Mouse (Mus musculus) c-Kit-negative CD71-positive TER-119-positive erythroid progenitor cells, embryonic 14.5 days (primary cell): ENCODE measurements at regions not wholly inside any gene's neighbourhood (a gene's known extent, or its start where the extent isn't known, plus 50 kb on each side); places are given as distances from the start of the nearest gene placed in this dataset.

ENCODE experiments used
- DNase-seq: peaks from one replicate; pipeline ENCODE4 v3.0.0-alpha.2; 2013; ENCODE audit warnings: low read depth, low spot score

DNA sequence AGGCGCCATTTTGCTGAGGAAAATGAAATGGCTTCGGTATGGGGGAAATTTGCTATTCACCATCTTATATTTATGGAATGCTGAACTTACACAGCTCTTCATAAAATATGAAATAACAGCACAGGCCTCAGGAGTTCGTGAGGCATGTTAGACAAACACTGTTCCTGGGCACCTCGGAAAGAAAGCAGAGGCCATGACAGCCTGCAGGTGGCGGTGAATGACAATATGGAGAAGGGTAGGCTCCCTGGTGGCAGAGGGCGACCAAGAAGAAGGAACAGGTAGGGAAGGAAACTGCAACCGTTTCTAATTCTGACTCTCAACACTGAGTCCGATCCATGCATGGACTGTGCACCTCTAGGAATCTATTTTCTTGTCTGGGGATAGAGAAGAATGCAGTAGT lies 553.6 kb upstream of the Tmpo start:
- no peak for DNase-seq

DNA sequence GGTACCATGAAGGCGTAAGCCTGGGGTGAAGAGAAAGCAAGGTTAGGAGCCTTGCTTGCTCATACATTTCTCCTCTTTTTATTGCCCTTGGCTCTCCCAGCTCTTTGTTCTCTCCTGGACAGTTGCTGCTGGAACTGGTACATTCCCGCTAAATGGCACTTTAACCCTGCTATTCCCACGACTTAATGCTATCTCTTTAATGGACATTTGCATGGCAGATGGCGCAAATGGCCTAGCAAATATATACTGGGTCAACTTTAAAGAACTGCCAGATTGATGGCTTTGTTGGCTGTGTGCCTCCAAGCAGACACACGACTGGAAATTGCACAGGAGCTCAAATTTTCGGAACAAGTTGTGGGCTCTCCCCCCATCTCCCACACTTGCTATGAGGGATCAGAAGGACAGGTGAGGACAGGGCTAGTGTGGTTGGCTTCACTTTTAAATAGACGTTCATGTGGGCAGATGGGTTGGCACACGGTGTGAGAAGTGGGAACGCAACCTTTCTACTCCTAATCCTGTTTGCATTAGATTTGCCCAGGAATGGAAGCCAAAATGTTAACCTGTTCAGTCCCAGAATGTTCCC lies 551.0 kb upstream of the Tmpo start:
- no peak for DNase-seq

DNA sequence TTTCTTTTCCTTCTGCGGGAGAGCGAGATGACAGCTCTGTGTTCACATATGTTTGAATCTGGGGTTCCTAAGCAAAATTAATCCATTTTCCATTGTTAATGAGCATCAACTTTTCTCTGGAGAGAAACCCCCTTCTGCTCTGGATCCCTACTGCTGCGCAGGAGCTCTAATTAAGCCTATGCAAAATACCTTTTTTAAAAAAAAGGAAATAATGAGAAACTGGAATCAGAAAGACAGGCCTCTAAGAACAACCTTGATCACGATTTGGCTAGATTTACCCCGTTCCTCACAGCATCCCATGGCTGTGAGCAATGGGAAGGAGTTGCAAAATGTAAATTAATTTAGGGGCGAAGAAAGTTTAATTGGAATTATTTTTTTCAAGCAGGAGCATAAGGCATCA lies 548.9 kb upstream of the Tmpo start:
- no peak for DNase-seq

DNA sequence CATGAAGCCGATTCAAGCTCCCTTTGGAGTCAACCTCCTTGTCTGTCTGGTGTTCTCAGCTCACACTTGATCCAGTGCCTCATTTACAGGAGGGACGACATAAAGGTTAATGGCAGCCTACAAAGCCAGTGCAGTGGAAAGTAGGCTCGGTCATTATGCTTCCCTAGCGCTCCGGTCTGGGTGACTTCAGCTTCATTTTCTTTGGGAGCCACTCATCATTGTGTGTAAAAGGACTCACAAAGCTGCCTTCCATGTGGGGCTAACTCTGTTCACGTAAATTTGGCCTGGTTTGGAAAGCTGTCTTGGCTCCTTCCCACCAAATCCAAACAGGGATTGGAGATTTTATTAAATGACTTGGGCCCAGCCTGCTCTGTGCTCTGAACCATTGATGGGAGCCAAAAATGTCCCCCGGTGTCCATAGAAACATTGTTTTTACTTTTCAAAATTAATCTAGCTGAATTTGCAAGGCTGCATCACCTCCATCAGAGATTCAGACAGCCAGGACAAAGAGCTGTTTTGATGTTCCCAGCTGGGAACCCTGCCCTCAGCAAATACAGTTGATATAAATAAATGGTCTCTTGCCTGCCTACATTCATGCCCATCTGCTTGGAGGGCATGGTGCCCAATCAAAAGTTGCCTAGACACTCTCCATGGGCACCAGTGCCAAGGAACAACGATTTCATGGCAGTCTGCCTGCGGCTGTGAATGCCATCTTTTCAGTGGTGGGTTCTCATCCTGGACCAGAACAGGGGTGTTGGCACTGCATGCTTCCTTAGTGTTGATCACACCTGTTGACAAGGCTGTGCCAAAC lies 538.7 kb upstream of the Tmpo start:
- no peak for DNase-seq

DNA sequence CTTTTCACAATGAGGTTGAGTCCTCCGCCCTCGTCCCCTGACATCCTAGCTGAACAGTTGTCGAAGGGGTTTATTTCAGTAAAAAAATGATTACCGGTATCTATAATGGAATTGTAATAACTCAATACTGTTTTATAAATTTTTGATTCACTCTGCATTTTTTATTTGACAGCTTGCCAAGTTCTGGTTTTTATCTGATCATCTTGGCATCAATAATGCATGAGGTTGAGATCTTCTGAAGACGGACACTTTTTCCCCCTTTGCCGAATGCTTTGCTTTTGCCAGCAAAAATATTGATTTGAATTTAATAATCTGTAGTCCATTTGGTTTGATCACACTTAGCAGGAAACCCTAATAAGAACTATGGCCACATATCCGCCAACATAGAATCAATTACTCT lies 535.5 kb upstream of the Tmpo start:
- DNase-seq = no peak

DNA sequence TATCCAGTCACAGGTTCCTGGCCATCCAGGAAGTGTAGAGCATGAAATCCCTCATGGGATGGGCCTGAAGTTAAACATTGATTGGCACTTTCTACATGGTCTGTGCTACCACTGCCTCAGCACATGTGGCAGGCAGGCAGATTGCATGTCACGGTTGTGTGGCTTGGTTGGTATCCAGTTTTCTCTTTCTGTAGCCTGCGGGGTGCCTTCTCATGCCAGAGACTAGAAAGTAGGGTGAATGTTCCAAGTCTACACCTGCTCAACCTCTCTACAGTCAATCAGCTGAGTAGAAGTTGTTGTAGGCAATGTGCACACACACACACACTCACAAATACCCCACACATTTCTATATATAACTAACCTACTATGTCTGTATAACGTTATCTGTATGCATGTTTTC lies 533.5 kb upstream of the Tmpo start:
- DNase-seq = no peak

DNA sequence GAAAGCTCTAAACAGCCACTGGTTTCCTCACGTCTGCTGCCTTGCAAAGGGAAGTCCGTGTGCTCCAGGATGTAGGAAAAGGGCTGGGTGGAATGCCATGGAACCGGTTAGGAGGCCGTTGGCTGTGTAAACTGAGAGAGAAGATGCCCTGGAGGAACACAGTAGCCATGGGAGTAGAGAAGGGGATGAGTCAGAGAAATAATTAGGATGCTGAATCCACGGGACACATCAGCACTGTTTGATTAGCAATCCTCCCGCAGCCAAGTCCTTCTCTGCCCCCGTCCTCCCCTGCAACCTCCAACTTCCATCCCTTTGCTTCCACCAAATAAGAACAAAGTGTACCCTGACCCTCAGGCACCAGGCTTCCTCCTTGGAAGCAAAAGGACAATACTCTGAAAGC lies 532.4 kb upstream of the Tmpo start:
- no peak for DNase-seq

DNA sequence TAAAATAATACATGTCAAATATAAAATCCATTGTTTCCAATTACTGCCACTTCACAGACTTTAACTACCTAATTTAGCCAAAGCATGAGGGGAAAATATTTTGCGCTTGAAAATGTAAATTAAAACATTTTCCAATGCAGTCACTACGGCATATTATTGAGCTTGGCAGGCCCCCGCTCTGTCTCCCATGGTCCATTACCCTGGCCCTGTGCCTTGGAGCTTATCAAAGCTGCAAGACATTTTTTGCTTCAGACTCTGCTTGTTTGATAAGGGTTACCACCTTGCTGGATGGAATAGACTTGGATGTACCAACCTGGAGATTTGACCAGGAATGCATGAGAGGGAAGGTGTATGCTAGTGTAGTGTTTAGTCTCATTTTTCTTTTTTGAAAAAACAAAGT lies 525.7 kb upstream of the Tmpo start:
- no peak for DNase-seq

DNA sequence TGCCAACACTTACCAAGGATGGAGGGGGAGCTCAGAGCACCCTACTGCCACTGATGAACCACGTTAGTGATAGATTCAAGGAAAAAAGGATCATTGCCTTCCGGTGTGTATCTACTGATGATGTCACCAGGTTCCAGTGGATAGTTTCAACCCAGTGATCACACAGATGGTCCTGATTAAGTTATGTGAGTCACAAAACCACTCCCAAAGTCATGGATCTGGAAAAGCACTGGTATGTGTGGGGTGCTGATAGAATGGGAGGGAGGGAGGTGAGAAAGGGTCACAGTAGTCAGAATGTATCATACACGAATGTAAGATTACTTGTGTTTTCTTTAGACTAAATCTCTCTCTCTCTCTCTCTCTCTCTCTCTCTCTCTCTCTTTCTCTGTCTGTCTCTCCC lies 523.6 kb upstream of the Tmpo start:
- no peak for DNase-seq

DNA sequence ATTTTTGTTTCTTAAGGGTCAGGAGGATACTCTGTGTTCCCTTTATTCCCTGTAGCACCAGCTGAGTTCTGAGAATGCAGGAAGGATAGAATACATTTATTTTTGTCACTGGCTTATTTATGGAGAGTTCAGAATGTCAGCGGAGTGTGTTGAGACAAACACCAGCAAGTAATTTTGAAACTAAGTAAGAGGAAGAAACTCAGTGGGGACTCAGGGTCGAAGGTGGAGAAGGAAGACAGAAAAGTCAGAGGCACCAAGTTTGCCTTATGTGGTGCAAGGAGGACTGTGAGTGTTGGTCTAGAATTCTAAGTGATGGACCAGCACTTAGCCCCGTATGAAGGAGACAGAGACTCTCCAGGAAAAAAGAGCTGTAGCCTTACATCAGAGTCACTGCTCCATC lies 520.7 kb upstream of the Tmpo start:
- no peak for DNase-seq

DNA sequence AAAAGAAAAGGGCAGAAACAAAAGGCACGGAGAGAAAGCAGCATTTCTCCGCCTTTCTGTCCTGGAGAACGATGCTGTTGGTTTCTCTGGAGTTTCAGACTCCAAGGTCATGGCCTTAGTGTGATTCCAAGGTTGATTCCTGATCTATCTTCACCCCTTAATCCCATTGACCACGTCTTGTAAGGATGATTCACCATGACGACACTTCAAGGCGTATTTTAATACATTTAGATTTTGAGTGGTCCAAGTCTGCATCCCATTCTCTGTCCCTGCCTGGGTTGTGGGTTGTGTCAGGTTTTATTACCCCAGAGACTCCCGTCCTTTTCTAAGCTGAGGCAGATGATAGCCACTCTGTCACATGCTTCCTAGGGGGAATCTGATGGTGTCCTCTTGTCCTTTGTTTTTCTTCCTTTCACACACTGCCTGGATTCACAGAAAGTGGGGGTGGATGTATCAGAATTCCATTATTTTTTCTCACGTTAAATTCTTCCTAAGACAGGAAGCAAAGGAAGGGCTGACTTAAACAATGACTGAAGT lies 505.0 kb upstream of the Tmpo start:
- no peak for DNase-seq

DNA sequence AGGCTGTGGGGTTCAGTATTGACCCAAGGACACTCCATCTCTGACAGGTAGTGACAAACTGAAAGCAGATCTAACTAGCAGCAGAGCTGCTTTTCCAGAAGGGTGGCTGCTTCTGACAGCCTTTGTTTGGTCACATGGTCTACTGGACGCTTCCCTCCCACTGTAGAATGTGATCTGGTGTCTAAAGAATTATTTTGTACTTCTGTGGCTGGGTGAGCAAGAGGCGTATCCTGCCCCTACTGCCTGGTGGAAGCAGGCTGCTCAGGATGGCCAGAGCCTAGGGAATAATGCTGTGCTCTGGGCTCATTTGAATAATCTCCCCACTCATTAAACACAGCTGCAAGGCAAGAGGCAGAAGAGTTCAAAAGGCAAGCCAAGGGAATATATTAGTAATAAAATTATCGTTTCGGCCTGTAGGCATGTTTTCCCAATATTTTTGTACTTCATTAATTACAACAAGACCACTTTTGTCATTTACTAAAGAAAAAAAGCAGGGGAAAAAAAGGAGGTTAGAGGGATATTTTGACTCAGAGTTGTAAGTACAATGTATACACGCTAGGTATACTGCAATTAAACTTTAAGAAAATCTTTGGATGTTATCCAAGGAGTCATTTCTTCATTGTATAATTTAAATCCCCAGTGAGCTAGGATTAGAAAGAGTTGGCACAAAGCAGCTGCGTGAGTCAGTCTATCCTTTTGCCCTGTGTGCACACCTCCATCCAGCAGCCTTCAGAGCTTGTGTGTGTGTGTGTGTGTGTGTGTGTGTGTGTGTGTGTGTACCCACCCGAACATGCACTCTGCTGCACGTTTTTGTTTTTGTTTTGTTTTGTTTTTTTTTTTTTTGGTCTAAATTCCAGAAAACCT lies 504.3 kb upstream of the Tmpo start:
- no peak for DNase-seq

DNA sequence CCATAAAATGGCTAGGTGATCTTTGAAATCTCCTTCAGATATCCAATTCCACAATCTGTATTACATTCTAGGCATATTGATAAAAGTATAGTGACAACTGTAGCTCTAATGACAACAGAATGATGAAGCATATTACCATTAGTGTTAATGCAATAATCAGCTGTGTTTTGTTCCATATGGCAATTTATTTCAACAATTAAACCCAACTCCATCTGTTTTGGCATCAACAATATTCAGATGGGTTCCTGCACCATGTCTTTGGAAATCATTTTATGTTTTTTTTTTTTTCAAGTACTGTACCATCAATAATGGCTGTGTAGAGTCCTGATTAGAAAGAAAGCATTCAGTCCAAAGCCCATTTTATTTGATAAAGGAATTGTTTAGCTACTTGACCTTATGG lies 498.5 kb upstream of the Tmpo start:
- DNase-seq = no peak

DNA sequence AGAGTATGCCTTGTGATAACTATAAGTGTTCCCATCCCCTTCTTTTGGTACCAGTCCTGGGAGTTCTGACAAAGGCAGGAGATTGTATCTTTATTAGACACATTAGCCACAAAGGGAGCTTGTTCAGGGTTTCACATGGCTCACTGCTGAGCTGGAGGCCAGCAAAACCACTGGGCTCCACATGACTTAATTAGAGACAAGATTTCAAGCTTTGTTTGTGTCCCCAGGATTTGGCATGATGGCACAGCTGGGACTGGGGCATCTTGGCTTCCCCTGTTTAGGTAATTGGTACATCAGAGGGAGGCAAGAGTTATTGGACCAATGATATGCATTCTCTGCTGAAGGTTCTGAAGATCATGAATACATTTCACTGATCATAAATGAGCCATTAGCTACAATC lies 456.8 kb upstream of the Tmpo start:
- no peak for DNase-seq

DNA sequence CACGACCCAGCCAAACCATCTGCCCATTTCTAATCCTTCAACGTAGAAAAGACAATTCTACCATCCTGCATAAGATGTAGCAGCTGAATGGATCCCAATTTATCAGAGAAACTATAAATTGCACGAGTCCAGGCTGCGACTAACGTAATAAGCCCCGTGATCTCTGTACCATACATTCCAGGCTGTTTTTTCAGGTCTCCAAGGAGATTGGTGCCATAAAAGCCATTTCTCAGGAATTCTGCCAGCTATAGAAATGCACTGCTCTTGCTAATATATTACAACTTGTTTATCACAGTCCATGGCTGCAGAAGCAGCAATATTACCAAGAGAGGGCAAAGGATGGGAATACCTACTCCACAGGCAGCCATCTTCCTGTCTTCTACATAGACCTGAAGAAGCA lies 447.6 kb upstream of the Tmpo start:
- DNase-seq = no peak

DNA sequence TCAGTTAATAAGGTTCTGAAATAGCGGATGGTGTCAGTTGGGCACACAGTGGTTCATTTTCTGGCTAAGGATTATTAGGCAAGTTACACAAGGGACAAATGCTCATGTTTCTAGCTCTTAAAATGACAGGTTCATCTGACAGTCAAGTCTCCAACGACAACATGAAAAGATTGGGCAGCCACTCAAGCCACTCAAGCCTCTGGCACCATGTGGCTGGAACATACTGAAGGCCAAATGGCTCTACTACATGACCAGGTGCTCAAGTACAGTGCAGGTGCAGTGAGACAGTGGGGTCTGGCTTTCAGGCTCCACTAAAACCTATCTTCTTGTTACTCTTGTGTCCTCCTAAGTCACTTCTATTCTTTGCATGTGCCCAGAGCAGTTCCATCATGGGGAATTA lies 441.2 kb upstream of the Tmpo start:
- DNase-seq = no peak

DNA sequence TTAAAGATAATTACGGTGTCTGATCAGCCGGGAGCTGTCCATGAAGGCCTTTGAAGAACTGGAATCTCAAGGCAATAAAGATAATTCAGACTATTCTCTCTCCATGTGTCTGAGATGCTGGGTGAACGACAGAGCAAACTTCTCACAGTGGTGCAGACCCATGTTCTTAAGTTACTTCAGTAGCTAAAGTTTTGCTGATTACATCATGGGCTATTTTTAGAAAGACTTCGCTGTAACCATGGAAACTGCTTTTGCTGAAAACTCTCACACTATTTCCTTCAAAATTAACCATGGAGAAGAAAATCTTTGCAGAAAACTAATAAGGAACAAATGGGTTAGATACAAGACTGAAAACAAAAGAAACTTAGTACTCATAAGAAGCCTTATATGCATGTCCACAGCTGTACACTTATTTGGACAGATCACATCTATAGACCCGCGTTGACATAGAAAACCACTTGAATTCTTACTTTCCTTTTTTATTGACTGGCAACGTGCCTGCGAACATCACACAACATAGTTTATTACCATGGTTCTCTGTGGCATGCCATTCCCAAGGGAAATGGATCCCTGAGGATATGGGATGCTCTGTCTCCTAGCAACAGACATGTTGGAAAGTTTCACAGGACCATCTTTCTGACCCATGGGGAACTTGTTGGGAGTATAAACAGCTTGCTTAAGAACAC lies 432.8 kb upstream of the Tmpo start:
- DNase-seq = no peak

DNA sequence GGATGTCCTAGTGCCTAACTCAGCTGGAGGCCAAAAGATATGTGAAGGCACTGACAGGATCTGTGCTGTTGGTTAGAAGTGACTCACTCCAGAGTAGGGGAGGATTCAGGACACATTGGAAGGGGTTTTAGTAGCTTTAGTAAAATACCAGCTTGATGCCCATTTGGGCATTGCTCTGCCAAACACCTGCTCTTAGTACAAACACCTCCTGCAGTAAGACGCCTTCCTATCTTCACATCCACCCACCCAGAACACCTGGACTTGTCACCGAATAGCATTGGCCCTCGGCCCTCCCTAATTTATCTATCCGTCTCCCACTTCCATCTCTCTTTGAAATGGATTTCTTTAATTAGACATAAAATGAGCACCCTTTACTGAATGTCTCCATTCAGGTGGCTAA lies 430.9 kb upstream of the Tmpo start:
- DNase-seq = no peak

DNA sequence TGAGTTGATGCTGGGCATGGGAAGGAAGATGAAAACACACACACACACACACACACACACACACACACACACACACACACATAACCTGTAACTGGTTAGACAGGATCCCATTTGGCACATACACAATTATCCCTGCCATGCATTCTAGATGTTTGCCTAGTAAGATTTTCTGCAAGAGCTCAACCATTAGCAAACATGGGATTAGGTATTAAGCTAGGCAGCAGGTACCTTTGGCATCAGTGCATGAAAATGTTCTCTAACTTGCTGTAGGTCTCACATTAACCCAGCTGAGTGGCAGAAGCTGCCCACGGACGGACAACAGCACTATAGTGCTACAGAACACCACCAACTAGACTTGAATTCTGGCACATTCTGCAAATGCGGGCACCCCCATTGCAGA lies 413.8 kb upstream of the Tmpo start:
- no peak for DNase-seq

DNA sequence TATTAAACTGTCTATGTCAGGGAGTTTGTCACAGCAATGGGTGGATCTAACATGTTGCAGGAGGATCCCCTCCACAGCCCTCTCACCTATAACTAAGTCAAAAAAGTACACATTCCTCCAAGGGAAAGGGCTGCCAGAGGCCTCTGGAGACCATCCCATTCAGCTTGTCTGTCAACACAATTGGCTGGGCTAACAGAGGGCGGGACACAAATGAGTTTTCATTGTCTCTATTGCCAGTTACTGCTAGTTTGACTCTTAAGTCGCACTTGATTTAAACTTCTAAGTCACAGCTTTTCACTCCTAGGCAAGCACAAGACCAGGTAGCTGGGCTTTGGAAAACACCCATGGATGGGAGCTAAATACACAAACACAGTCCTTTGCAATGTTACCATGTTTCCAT lies 412.3 kb upstream of the Tmpo start:
- DNase-seq = no peak

DNA sequence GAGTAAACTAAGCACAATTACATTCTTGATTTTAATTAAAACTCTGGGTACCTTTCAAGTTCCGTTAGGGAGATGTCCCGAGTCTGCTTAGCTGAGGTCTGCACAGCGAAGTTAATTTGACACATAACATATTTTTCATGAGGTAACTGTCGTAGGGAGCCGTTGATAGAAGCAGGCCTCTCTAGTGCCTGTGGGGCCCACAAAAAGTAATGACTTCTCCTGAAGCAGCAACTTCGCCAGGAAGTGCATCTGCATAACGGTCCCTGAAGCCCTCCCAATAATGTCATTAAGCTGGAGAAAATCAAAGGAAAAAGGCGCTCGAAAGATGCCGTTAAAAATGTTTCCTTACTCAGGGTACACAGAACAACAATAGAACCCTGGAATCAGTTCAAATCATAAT lies 410.7 kb upstream of the Tmpo start:
- no peak for DNase-seq

DNA sequence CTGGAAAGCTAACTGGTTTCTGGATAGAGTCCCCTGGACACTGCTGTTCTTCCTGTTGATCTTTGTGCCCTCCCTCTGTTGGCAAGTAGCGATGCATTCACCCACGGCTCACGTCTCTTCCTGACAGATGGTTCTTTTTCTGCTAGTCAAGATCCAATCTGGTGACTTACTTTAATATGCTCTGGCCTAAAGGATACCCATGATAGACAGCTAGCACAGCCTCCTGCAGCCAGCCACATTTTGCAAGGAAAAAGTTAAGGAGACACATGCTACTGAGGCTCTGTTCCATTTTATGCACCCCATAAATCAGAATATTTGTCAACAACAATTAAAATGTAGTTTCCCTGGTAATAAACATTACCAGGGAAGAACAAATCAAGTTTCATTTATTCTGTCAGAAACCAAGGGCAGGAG lies 410.3 kb upstream of the Tmpo start:
- DNase-seq = no peak
